ENCODE assay signal across 16 mouse cellular contexts in the genomic region with DNA sequence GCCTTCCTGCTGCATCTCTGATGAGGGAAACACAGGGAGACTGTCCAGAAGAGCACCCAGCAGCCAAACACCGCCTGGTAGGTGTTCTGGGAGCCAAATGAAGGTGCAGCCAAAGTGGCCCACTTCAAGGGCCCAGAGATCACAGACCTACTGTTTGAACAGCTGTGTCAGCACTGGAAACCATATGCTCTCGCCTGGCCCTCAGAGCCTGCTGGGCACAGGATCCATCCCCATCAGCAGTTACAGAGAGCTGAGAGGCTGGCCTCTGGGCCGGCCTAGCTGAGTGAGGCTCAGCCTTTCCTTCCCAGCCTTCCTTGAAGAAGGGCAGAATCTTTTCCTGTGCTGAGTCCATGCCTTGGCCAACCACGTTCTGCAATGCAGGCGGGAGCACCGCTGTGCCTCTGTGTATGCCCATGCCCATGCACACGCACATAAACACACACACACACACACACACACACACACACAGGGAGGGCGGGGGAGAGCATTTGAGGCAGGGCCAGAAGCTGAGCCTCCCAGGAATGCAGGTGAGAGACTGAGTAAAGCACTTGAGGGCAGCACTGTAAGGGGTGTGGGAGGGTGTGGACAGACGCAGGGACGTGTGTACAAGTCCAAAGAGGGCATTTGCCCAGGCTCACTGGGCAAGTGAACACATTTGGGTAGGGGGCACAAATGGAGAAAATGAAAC. TPM values are rescaled to one million over a fixed set of nuclear protein-coding genes. Genes with fewer than 3 reads are reported as not detected.
DNase-seq lines count a peak whose midpoint lies in the region; ATAC-seq and TF ChIP-seq lines count a peak whose summit lies in the region.
"Had no signal": no experiment of that assay in that cellular context is flagged by ENCODE, and none has a peak within 500 bp of the region (broad histone marks: within the 10 kb centered on the region; RNA-seq: fewer than 3 reads in every experiment).

No protein-coding gene starts in this region.

- DNase-seq in gastrocnemius, adult 2 months: peak; percentile 80
- no peak for DNase-seq in gastrocnemius, postnatal 10 days
- peak; percentile 72 for DNase-seq in midbrain, embryonic 11.5 days (ENCODE audit: low spot score, missing footprints)
- DNase-seq in lung, adult 2 months: peak; percentile 68
- DNase-seq in retina, embryonic 14.5 days (ENCODE audit: low spot score): no peak
- DNase-seq in left cerebral cortex, postnatal 10 days (ENCODE audit: extremely low spot score in 1 of 2, low spot score in 2 of 2): no peak
- DNase-seq: adrenal gland, postnatal 25 days; kidney, postnatal 14 days; right cerebral cortex, postnatal 14 days had no signal

- H3K27me3 ChIP-seq in midbrain, embryonic 11.5 days (ENCODE audit: control insufficient read depth, insufficient read depth, low read length): no peaks in the 10 kb centered on the region
- H3K27me3 ChIP-seq in midbrain, embryonic 16.5 days (ENCODE audit: control insufficient read depth, insufficient read depth, low read depth, low read length): no peaks in the 10 kb centered on the region
- H3K27me3 ChIP-seq in stomach, embryonic 16.5 days (ENCODE audit: control insufficient read depth, insufficient read depth, low read length): no peaks in the 10 kb centered on the region
- H3K27me3 ChIP-seq: heart, embryonic 12.5 days; hindbrain, embryonic 15.5 days; midbrain, embryonic 12.5 days had no signal

- no peak for TF ChIP-seq CTCF in gastrocnemius, adult 2 months (IDR thresholded peaks at IDR 0.05)
- TF ChIP-seq CTCF in lung, adult 2 months (IDR thresholded peaks at IDR 0.05; ENCODE audit: insufficient read depth, low read length): no peak

- intact Hi-C loops in gastrocnemius, adult 2 months (cut with DNase I): no loop called here
- intact Hi-C loops in left cerebral cortex, postnatal 10 days (cut with DNase I): no loop called here

- peaks cover 2% of the 10 kb centered on the region; the same call in 1 of the 2 replicates for H3K4me1 ChIP-seq in midbrain, embryonic 11.5 days (ENCODE audit: control insufficient read depth, insufficient read depth, low read length)
- no peaks in the 10 kb centered on the region; the same call in 1 of the 2 replicates for H3K4me1 ChIP-seq in midbrain, embryonic 16.5 days (ENCODE audit: control insufficient read depth, insufficient read depth, low read length)
- H3K4me1 ChIP-seq in lung, adult 2 months (ENCODE audit: control insufficient read depth, insufficient read depth, low read length): peaks cover 40% of the 10 kb centered on the region
- peaks cover 36% of the 10 kb centered on the region for H3K4me1 ChIP-seq in stomach, embryonic 16.5 days (ENCODE audit: control insufficient read depth, insufficient read depth, low read length)

- H3K4me2 ChIP-seq in midbrain, embryonic 11.5 days: no peak overlapping the region
- H3K4me2 ChIP-seq in midbrain, embryonic 16.5 days (ENCODE audit: low read length): no peak overlapping the region
- H3K4me2 ChIP-seq in stomach, embryonic 16.5 days (ENCODE audit: low read depth, low read length): no peak overlapping the region
- H3K4me2 ChIP-seq: heart, embryonic 12.5 days; hindbrain, embryonic 15.5 days; midbrain, embryonic 12.5 days had no signal

- no peaks in the 10 kb centered on the region for H3K9me3 ChIP-seq in midbrain, embryonic 11.5 days (ENCODE audit: control insufficient read depth, low read length)
- no peaks in the 10 kb centered on the region for H3K9me3 ChIP-seq in midbrain, embryonic 16.5 days (replicated peaks; ENCODE audit: control insufficient read depth, low read length, poor library complexity, severe bottlenecking)
- H3K9me3 ChIP-seq in stomach, embryonic 16.5 days (replicated peaks; ENCODE audit: control insufficient read depth, low read length): no peaks in the 10 kb centered on the region
- H3K9me3 ChIP-seq: heart, embryonic 12.5 days; hindbrain, embryonic 15.5 days; midbrain, embryonic 12.5 days had no signal

- WGBS in midbrain, embryonic 11.5 days: 78% methylated on average over 10 of the region's 10 CpGs
- WGBS in midbrain, embryonic 16.5 days: 83% methylated on average over 10 of the region's 10 CpGs
- WGBS in lung, adult 2 months: 49% methylated on average over 10 of the region's 10 CpGs
- WGBS in stomach, embryonic 16.5 days: 63% methylated on average over 10 of the region's 10 CpGs

- ATAC-seq in midbrain, embryonic 11.5 days (ENCODE audit: low FRiP score): no peak
- no peak for ATAC-seq in midbrain, embryonic 16.5 days
- ATAC-seq in stomach, embryonic 16.5 days (ENCODE audit: insufficient read depth, low FRiP score): peak; percentile 22; the same call in 1 of the 2 replicates

- H3K36me3 ChIP-seq in midbrain, embryonic 11.5 days (ENCODE audit: control insufficient read depth, insufficient read depth, low read length): peaks cover 6% of the 10 kb centered on the region; the same call in 1 of the 2 replicates
- peaks cover 13% of the 10 kb centered on the region; the same call in 1 of the 2 replicates for H3K36me3 ChIP-seq in midbrain, embryonic 16.5 days (ENCODE audit: control insufficient read depth, insufficient read depth, low read length)
- peaks cover 23% of the 10 kb centered on the region for H3K36me3 ChIP-seq in stomach, embryonic 16.5 days (ENCODE audit: control insufficient read depth, insufficient read depth, low read length)

- no peak overlapping the region for H3K4me3 ChIP-seq in gastrocnemius, adult 2 months
- H3K4me3 ChIP-seq in midbrain, embryonic 11.5 days (ENCODE audit: low read depth, low read length): no peak overlapping the region
- no peak overlapping the region for H3K4me3 ChIP-seq in midbrain, embryonic 16.5 days (ENCODE audit: low read depth, low read length)
- no peak overlapping the region for H3K4me3 ChIP-seq in lung, adult 2 months (replicated peaks; ENCODE audit: extremely low read depth, low read depth, low read length)
- H3K4me3 ChIP-seq in stomach, embryonic 16.5 days (replicated peaks; ENCODE audit: low read length): no peak overlapping the region
- H3K4me3 ChIP-seq: heart, embryonic 12.5 days; hindbrain, embryonic 15.5 days; midbrain, embryonic 12.5 days had no signal

- peak overlapping the region; percentile 56 for H3K27ac ChIP-seq in gastrocnemius, adult 2 months
- H3K27ac ChIP-seq in midbrain, embryonic 11.5 days (ENCODE audit: low read depth, low read length): no peak overlapping the region
- H3K27ac ChIP-seq in midbrain, embryonic 16.5 days (ENCODE audit: low read length): no peak overlapping the region
- no peak overlapping the region for H3K27ac ChIP-seq in stomach, embryonic 16.5 days (ENCODE audit: low read length)
- H3K27ac ChIP-seq: hindbrain, embryonic 15.5 days; midbrain, embryonic 12.5 days had no signal

- no peak overlapping the region for H3K9ac ChIP-seq in midbrain, embryonic 11.5 days (ENCODE audit: low read length)
- no peak overlapping the region for H3K9ac ChIP-seq in midbrain, embryonic 16.5 days (ENCODE audit: low read depth, low read length)
- no peak overlapping the region for H3K9ac ChIP-seq in stomach, embryonic 16.5 days (ENCODE audit: low read length)
- H3K9ac ChIP-seq: heart, embryonic 12.5 days; hindbrain, embryonic 15.5 days; midbrain, embryonic 12.5 days had no signal

- 0 out of 2 replicates have a peak, but pooled peaks have one; percentile 5 for TF ChIP-seq POLR2A in lung, adult 2 months (IDR thresholded peaks at IDR 0.05; ENCODE audit: borderline replicate concordance, extremely low read depth, low read depth, low read length)

RNA-seq across cellular contexts. Expression of a gene that starts 8.2 kb away (rescaled TPM):
- total RNA-seq in gastrocnemius, adult 2 months (2021): 10 to 100 TPM; 46.7 to 55.3 TPM
- total RNA-seq in gastrocnemius, postnatal 10 days (2021): 10 to 100 TPM; 79.2 to 87.6 TPM
- 76.3 and 77.0 TPM in 2 replicates for polyA plus RNA-seq in midbrain, embryonic 11.5 days (2014; fragmentation: Nextera tagmentation; extraction: Ambion mirVana)
- polyA plus RNA-seq in midbrain, embryonic 16.5 days (2015; fragmentation: Nextera tagmentation; extraction: Ambion mirVana): 84.5 and 89.8 TPM in 2 replicates
- 69.0 and 71.5 TPM in 2 replicates for polyA plus RNA-seq in lung, adult 2 months (2012; rRNA removed)
- polyA plus RNA-seq in stomach, embryonic 16.5 days (2015; fragmentation: Nextera tagmentation; extraction: Ambion mirVana): 127 and 139 TPM in 2 replicates
- total RNA-seq in left cerebral cortex, postnatal 10 days (2021): 10 to 100 TPM; 59.9 to 64.6 TPM

RNA-seq across cellular contexts. Expression of a gene that starts 55.6 kb away (rescaled TPM):
- not detected for total RNA-seq in gastrocnemius, adult 2 months (2021)
- total RNA-seq in gastrocnemius, postnatal 10 days (2021): not detected
- 0.12 TPM in 1 of 2 replicates, not detected in the other for polyA plus RNA-seq in midbrain, embryonic 11.5 days (2014; fragmentation: Nextera tagmentation; extraction: Ambion mirVana)
- polyA plus RNA-seq in midbrain, embryonic 16.5 days (2015; fragmentation: Nextera tagmentation; extraction: Ambion mirVana): 0.14 and 0.21 TPM in 2 replicates
- 0.26 TPM in 2 replicates for polyA plus RNA-seq in lung, adult 2 months (2012; rRNA removed)
- 3.3 and 4.9 TPM in 2 replicates for polyA plus RNA-seq in stomach, embryonic 16.5 days (2015; fragmentation: Nextera tagmentation; extraction: Ambion mirVana)
- total RNA-seq in left cerebral cortex, postnatal 10 days (2021): not detected
- total RNA-seq: layer of hippocampus, postnatal 25 days; neutrophil, adult 5-6 weeks had no signal
- polyA plus RNA-seq: heart, embryonic 12.5 days; hindbrain, embryonic 15.5 days had no signal

Comparison
In these comparisons a context has a peak if more than half of its experiments do, and no peak if none do; other contexts are left out.
1. DNase-seq: peak in gastrocnemius, adult 2 months (single experiment), midbrain, embryonic 11.5 days (single experiment) and lung, adult 2 months (single experiment); none in gastrocnemius, postnatal 10 days (single experiment), retina, embryonic 14.5 days (single experiment) and left cerebral cortex, postnatal 10 days (0 of 2).